Mouse (Mus musculus): ENCODE results near the gene Psma2. TPM values are rescaled to one million over a fixed set of nuclear protein-coding genes. Genes with fewer than 3 reads are reported as not detected.
A peak's percentile ranks its signal among the peaks of the same experiment; 100 is the strongest.

Psma2 gene
- polyA plus RNA-seq (2016; fragmentation: Nextera tagmentation; extraction: Ambion mirVana): 193 TPM in 2 replicates

DNA sequence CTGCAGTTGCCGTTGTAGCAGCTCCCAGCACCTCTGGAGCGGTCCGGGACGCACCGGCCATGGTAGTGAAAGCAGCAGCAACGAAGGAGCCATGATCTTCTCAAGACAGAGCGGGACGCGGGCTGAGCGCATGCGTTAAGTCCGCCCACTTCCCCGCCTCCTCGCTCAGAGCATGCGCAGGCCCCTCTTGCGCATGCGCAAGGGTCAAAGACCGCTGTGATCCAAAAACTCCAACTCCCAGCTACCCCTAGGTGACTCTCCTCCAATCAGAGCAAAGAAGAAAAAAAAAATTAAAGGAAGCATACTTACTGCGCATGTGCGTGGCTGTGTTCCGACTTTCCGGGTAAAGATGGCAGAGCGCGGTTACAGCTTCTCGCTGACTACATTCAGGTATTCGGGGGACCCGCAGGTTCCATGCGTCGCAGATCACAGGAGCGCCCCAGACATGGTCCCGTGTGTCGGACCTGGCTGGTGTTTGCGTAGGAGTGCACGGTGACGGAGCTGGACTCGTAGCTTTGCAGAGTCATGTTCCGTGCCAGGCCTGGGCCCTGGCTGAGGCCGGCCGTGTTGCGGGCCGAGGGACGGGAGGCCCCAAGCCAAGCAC lies at the start of gene Psma2, which contains the start of gene Mrpl32:
Psma2 (plus strand) TSS at position 315 of the 604 bp plus-strand sequence.
Mrpl32 (minus strand) TSS at position 240 of the 604 bp plus-strand sequence.
- H3K9ac ChIP-seq (replicated peaks): peak within 1 kb of the TSS; percentile 81
- peak within 1 kb of the TSS; percentile 86 for H3K4me3 ChIP-seq (replicated peaks)
- H3K36me3 ChIP-seq: peaks cover 29% of the 10 kb centered on the region
- no peaks in the 10 kb centered on the region for H3K27me3 ChIP-seq
- H3K27ac ChIP-seq: peak within 1 kb of the TSS; percentile 53; the same call in 1 of the 2 replicates
- under 1% methylated on average over 42 of the region's 42 CpGs for WGBS
- peak within 1 kb of the TSS; percentile 70 for H3K4me2 ChIP-seq
- H3K4me1 ChIP-seq (replicated peaks): peaks cover 4% of the 10 kb centered on the region; the same call in 1 of the 2 replicates
- ATAC-seq (ENCODE audit: insufficient number of reproducible peaks, insufficient read depth, low FRiP score, low TSS enrichment, low read depth): peak; percentile 98
- H3K9me3 ChIP-seq: no peaks in the 10 kb centered on the region

DNA sequence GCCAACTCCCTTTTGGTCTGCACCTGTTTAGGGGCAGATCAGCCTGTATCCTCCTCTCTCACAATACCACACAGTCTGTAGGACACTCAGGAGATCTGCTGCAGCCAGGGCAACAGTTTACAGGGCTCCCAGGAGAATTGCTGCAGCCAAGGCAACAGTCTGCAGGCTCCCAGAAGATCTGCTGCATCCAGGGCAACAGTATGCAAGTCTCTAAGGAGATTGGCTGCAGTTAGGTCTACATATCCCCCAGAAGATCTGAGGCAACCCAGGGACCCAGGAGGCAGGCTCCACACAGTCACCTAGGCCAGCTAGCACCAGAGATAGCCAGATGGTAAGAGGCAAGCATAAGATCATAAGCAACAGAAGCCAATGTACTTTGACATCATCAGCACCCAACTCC lies 38.9 kb upstream of the Psma2 start:
- Histone ChIP-seq H3K36me3 (no peaks in the 10 kb centered on the region), H3K9me3 (peaks cover 3% of the 10 kb centered on the region; the same call in 1 of the 2 replicates), H3K4me2 (no peak overlapping the region), H3K4me1 (replicated peaks) (no peaks in the 10 kb centered on the region), H3K27ac (no peak overlapping the region), H3K27me3 (no peaks in the 10 kb centered on the region), H3K9ac (replicated peaks) (no peak overlapping the region), H3K4me3 (replicated peaks) (no peak overlapping the region)
- ATAC-seq (ENCODE audit: insufficient number of reproducible peaks, insufficient read depth, low FRiP score, low TSS enrichment, low read depth): no peak

DNA sequence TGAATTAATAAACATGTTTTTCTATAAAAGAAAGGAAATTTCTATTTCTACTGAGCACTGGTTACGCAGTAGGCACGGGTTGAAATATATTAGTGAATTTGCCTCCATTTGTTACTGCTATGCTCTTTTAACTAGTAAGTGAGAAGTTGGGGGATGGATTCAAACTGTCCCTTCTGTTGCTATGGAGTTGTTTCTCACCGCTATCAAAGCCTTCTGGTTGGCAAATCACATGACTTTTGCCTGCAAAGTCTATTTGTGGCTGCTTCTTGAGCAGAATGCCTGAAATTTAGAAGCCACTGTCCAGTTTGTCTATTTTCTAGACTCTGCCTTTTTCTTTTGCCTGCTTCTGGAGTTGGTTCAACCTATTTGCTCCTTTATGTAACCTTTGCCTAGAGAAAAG lies 32.6 kb upstream of the Psma2 start:
- ATAC-seq (ENCODE audit: insufficient number of reproducible peaks, insufficient read depth, low FRiP score, low TSS enrichment, low read depth): no peak
- 67% methylated on average over 3 of the region's 3 CpGs for WGBS
- no peaks in the 10 kb centered on the region for H3K27me3 ChIP-seq
- H3K9ac ChIP-seq (replicated peaks): no peak overlapping the region
- H3K9me3 ChIP-seq: peaks cover 3% of the 10 kb centered on the region; the same call in 1 of the 2 replicates
- H3K27ac ChIP-seq: no peak overlapping the region
- no peak overlapping the region for H3K4me3 ChIP-seq (replicated peaks)
- no peaks in the 10 kb centered on the region for H3K36me3 ChIP-seq
- H3K4me2 ChIP-seq: no peak overlapping the region
- no peaks in the 10 kb centered on the region for H3K4me1 ChIP-seq (replicated peaks)

DNA sequence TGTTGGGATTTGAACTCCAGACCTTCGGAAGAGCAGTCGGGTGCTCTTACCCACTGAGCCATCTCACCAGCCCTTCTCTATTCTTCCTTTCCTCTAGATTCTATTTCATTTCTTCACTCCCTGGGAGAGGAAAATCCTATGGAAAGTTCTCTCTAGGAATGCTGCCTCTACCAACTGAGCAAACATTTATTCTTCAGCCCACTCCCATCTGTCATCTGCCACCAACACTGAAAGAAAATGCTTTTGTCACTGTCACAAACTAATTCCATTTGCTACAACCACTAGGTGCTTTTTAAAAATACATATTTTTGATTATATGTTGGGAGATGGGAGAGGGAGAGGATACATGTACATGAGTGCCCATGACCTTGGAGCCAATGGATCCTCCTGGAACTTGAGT lies 10.3 kb upstream of the Psma2 start:
- WGBS: 95% methylated on average over 2 of the region's 2 CpGs

DNA sequence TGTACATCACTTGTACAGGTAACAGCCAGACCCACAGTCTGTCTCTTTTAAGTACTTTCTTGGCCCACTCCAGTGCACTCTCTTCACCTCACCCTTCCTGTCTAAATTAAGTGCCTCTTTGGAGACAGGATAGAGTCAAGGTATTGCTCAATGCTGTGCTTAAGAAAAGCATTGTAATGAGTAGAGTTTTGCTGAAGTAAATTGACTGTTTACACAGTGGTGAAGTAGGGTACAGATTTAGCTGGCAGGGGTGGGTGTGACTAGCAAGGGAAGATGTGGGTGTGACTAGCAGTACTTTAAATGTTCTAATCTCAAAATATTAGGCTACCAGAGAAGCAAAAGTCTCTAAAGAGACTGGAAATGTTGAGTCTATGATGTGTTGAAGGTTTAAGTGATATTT lies 5.4 kb upstream of the Psma2 start:
- no peaks in the 10 kb centered on the region for H3K27me3 ChIP-seq
- H3K9me3 ChIP-seq: no peaks in the 10 kb centered on the region
- H3K36me3 ChIP-seq: peaks cover 11% of the 10 kb centered on the region
- peaks cover 4% of the 10 kb centered on the region; the same call in 1 of the 2 replicates for H3K4me1 ChIP-seq (replicated peaks)
- H3K27ac ChIP-seq: no peak overlapping the region
- H3K9ac ChIP-seq (replicated peaks): no peak overlapping the region
- ATAC-seq (ENCODE audit: insufficient number of reproducible peaks, insufficient read depth, low FRiP score, low TSS enrichment, low read depth): no peak
- no peak overlapping the region for H3K4me2 ChIP-seq
- H3K4me3 ChIP-seq (replicated peaks): no peak overlapping the region

More for the DNA sequence above, 10.3 kb upstream of the Psma2 start:
- ATAC-seq (ENCODE audit: insufficient number of reproducible peaks, insufficient read depth, low FRiP score, low TSS enrichment, low read depth): no peak
- no peaks in the 10 kb centered on the region for H3K9me3 ChIP-seq
- no peaks in the 10 kb centered on the region for H3K4me1 ChIP-seq (replicated peaks)
- no peak overlapping the region for H3K4me2 ChIP-seq
- no peaks in the 10 kb centered on the region for H3K36me3 ChIP-seq
- no peaks in the 10 kb centered on the region for H3K27me3 ChIP-seq
- no peak overlapping the region for H3K9ac ChIP-seq (replicated peaks)
- H3K4me3 ChIP-seq (replicated peaks): no peak overlapping the region
- no peak overlapping the region for H3K27ac ChIP-seq

DNA sequence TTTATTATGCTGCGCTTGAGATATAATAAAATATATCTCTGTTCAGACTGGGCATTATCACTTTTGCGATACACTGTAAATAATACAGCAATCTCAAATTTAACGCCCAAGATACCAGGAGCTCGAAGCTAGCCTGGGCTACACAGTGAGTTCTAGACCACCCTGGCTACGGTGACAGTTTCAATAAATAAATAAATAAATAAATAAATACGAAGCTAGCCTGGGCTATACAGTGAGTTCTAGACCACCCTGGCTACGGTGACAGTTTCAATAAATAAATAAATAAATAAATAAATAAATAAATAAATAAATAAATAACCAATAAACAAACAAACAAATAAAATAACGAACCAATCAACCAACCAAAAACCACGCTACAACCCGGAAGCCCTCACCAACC lies 577 bp upstream of the Psma2 start:
- peak overlapping the region; percentile 58 for H3K4me2 ChIP-seq
- ATAC-seq (ENCODE audit: insufficient number of reproducible peaks, insufficient read depth, low FRiP score, low TSS enrichment, low read depth): peak; percentile 39
- peak overlapping the region; percentile 81 for H3K9ac ChIP-seq (replicated peaks)
- peaks cover 23% of the 10 kb centered on the region for H3K36me3 ChIP-seq
- 0 out of 2 replicates have a peak overlapping the region, but pooled peaks have one; percentile 53 for H3K27ac ChIP-seq
- H3K9me3 ChIP-seq: no peaks in the 10 kb centered on the region
- no peaks in the 10 kb centered on the region for H3K27me3 ChIP-seq
- H3K4me1 ChIP-seq (replicated peaks): peaks cover 4% of the 10 kb centered on the region; the same call in 1 of the 2 replicates
- peak overlapping the region; percentile 86 for H3K4me3 ChIP-seq (replicated peaks)
- WGBS: 9% methylated on average over 10 of the region's 10 CpGs

DNA sequence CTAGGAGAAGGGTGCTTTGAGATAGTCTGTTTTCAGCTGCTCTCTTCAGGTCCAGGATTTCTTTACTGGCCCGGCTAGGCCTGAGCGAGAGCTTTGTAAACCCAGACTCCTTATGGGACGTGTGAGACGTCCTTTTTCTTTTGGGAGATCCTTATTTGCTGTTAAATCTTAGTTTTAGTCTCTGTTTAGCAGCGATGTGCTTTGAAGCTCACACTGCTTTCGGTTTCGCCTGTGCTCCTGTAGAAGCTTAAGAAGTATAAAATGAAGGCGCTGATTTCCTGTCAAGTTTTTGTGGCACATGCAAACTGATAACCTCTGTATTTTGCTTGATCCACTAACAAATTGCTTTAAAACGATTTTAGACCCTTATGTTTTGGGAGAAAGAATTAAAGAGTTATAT lies 513 bp downstream of the Psma2 start:
- ATAC-seq (ENCODE audit: insufficient number of reproducible peaks, insufficient read depth, low FRiP score, low TSS enrichment, low read depth): no peak
- Histone ChIP-seq H3K4me3 (replicated peaks) (peak overlapping the region; percentile 86), H3K36me3 (peaks cover 32% of the 10 kb centered on the region), H3K4me2 (peak overlapping the region; percentile 70), H3K27ac (peak overlapping the region; percentile 41; the same call in 1 of the 2 replicates), H3K27me3 (no peaks in the 10 kb centered on the region), H3K9me3 (no peaks in the 10 kb centered on the region), H3K4me1 (replicated peaks) (peaks cover 4% of the 10 kb centered on the region; the same call in 1 of the 2 replicates), H3K9ac (replicated peaks) (peak overlapping the region; percentile 80)
- 2% methylated on average over 9 of the region's 9 CpGs for WGBS

DNA sequence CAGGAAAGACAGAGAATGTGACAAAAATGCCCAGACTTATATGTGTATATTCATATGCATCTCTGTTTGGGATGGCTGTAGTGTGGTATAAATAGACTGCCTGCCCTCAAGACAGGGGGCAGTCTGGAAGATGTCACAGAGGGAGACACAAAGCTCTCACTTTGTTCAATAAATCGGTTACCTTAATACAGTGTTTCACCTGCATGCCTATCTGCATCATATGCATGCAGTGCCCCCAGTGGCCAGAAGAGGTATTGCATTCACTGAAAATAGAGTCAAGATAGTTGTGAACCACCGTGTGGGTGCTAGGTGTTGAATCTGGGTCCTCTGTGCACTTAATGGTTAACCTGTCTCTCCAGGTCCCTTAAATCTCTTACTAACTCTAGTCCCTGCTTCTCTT lies 5.7 kb downstream of the Psma2 start:
- Histone ChIP-seq H3K27ac (no peak overlapping the region), H3K4me1 (replicated peaks) (no peaks in the 10 kb centered on the region), H3K27me3 (no peaks in the 10 kb centered on the region), H3K4me2 (no peak overlapping the region), H3K4me3 (replicated peaks) (no peak overlapping the region), H3K9ac (replicated peaks) (no peak overlapping the region), H3K36me3 (peaks cover 64% of the 10 kb centered on the region), H3K9me3 (no peaks in the 10 kb centered on the region)
- ATAC-seq (ENCODE audit: insufficient number of reproducible peaks, insufficient read depth, low FRiP score, low TSS enrichment, low read depth): no peak
- 59% methylated on average over 2 of the region's 2 CpGs for WGBS

DNA sequence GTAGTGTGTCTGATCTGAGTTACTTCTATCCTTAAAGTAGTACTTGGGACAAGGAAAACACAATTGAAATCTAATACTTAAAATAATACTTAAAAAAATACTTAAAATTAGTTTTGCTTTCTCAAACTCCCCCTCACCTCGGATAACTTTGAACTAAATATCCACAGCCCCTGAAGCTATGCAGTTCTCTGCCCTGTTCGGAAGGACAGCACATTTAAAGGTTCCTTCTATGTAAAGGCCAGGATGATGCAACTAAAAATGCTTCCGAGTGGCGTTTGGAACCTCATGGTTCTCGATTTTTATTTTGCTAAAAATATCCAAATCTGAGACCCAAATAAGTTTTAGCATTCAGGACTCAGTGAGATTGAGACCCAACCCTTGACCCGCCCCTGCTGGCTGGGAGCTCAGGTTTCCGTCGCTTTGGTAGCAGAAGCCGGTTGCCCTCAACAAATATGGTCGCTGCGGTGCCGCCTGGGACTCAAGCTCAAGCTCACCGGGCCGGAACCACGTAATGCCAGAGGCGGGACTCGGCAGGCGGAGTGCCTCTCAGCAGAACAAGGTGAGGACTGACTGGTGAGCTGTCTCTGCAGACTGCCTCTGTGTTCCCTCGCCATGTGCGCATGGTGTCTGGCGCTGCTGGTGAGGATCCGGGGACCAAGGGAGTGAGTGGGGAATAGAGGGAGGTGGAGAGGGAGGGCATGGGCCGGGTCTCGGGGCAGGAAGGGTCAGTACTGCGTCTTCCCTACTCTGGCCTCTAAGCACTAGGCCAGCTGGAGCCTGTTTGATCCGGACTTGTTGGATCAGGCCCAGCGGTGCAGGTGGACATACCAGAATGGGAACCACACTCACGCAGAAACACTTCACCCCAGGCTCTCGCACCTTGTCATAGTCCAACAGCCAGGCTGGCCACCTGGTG lies 16.9 kb downstream of the Psma2 start, which contains the start of gene AW209491:
AW209491 (plus strand) TSS at position 429 of the 916 bp plus-strand sequence.
- peak within 1 kb of the TSS; percentile 70 for H3K4me3 ChIP-seq (replicated peaks)
- WGBS: 1% methylated on average over 29 of the region's 29 CpGs
- H3K9me3 ChIP-seq: no peaks in the 10 kb centered on the region
- ATAC-seq (ENCODE audit: insufficient number of reproducible peaks, insufficient read depth, low FRiP score, low TSS enrichment, low read depth): peak; percentile 93
- H3K27me3 ChIP-seq: no peaks in the 10 kb centered on the region
- H3K9ac ChIP-seq (replicated peaks): peak within 1 kb of the TSS; percentile 77
- peak within 1 kb of the TSS; percentile 67 for H3K4me2 ChIP-seq
- H3K4me1 ChIP-seq (replicated peaks): peaks cover 8% of the 10 kb centered on the region
- peak within 1 kb of the TSS; percentile 84 for H3K27ac ChIP-seq
- peaks cover 35% of the 10 kb centered on the region for H3K36me3 ChIP-seq

DNA sequence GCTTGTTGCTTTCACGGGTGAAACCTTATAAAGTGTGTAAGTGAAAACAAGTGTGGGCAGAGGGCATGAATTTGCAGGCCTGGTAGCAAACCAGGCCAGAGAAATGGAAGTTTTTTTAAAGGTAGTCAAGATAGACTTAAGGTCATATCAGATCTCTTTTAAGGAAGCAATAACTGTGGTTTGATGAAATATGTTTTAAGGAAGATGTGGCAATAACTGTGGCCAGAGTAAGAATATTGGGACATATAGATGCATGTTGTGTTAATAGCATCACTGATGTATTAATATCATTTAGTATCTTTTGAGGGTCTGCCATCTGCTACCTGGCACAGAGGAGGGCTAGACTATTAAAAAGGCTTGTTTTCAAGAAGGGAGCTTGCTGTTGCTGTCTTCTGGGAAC lies 27.0 kb downstream of the Psma2 start:
- no peak overlapping the region for H3K9ac ChIP-seq (replicated peaks)
- no peaks in the 10 kb centered on the region for H3K27me3 ChIP-seq
- ATAC-seq (ENCODE audit: insufficient number of reproducible peaks, insufficient read depth, low FRiP score, low TSS enrichment, low read depth): no peak
- H3K27ac ChIP-seq: no peak overlapping the region
- peaks cover 36% of the 10 kb centered on the region for H3K36me3 ChIP-seq
- no peaks in the 10 kb centered on the region for H3K4me1 ChIP-seq (replicated peaks)
- H3K9me3 ChIP-seq: no peaks in the 10 kb centered on the region
- no peak overlapping the region for H3K4me3 ChIP-seq (replicated peaks)
- no peak overlapping the region for H3K4me2 ChIP-seq
- 39% methylated on average over 1 of the region's 1 CpGs for WGBS

DNA sequence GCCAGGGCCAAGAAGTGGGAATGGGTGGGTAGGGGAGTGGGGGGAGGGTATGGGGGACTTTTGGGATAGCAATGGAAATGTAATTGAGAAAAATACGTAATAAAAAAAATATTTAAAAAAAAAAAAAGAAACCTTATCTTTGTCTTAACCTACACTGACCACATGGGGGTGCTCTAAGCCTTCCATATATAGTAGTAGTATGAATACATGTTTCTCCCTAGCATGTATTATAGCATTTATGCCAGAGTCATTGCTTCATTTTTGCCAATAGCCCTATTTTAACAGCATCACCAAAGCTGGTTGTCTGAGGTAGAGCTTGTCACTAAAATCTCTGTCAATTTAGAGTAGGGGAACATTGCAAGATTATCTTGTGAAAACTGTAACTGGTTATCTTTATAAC lies 36.3 kb downstream of the Psma2 start:
- no peak overlapping the region for H3K4me3 ChIP-seq (replicated peaks)
- H3K4me2 ChIP-seq: no peak overlapping the region
- no peaks in the 10 kb centered on the region for H3K4me1 ChIP-seq (replicated peaks)
- H3K36me3 ChIP-seq: no peaks in the 10 kb centered on the region
- no peak overlapping the region for H3K27ac ChIP-seq
- 36% methylated on average over 1 of the region's 1 CpGs for WGBS
- peaks cover 3% of the 10 kb centered on the region; the same call in 1 of the 2 replicates for H3K9me3 ChIP-seq
- no peaks in the 10 kb centered on the region for H3K27me3 ChIP-seq
- ATAC-seq (ENCODE audit: insufficient number of reproducible peaks, insufficient read depth, low FRiP score, low TSS enrichment, low read depth): no peak
- H3K9ac ChIP-seq (replicated peaks): no peak overlapping the region

All from limb, embryonic 12.5 days (tissue).